Mouse (Mus musculus): ENCODE data around the gene Rb1.

DNA sequence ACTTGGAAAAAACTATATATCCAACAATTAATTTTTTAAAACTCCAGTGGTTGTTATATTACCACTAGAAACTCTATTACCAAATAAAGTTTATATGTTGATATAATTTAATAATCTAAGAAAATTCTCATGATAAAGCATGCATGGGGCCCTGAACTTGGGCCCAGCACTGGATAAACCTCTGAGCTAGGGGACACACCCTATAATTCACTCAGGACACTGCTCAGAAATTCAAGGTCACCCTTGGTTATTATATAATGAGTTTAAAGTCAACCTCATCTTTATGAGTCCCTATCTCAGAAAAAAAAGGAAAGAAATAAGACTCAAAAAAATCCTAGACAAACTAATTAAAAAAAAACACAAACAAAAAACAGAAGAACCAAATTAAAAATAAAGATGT is 8.7 kb downstream of the Rb1 start:
- TF ChIP-seq CTCF (IDR thresholded peaks at IDR 0.05; ENCODE audit: low read depth) (no peak), EP300 (IDR thresholded peaks at IDR 0.05; ENCODE audit: low read depth) (no peak)
